Mouse (Mus musculus) CD4-positive, CD25-positive, alpha-beta regulatory T cell, adult 4 months (primary cell): Measurements from ENCODE around the gene Zdhhc1. TPM values are rescaled to one million over a fixed set of nuclear protein-coding genes. Genes with fewer than 3 reads are reported as not detected.

Source experiments
- ATAC-seq: one replicate; pipeline ENCODE4 v1.8.0; 2017
- polyA plus RNA-seq, 2 experiments: library from polyadenylated mRNA; unstranded; fragments of 100-300 nt; shearing (Covaris generic); gene quantifications; one replicate each; pipeline ENCODE4 v1.2.1; 2017

The Zdhhc1 gene
- polyA plus RNA-seq, 2 experiments from 2014 or later: 0.97 to 1.5 TPM

DNA sequence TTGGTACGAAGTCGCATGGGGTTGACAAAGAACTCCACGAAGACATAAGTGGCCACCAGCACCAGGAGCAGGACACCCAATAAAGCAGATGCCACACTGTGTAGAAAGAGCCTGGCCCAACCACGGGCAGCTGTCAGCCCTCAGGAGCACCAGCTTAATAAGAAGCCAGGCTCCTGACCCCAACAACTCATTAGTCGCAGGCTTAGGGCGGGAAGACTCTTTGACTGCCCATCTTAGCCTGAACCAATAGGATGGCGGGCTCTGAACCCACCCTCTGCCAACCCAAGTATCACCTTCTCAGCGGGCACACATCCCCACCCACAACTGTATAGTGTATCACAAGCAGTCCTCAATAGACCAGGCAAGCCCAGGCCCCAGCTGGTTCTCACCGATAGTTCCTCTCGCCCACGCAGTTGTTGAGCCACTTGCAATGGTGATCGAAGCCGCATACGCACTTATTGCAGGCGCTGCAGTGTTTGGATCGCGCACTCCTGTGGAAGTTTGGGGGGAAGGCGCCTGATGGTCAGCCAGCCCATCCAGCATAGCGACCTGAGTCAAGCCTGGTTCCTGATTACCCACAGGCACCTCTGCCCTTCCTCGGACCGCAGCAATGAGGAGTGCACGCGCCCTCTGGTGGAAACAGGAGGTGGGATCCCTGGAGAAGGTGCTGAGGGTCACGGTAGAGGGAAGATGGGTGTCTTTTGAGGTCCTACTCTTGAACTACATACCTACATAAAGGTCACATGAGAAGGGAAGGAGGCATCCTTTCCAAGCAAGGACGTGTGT is 19.9 kb downstream of the Zdhhc1 start:
- no peak for ATAC-seq

DNA sequence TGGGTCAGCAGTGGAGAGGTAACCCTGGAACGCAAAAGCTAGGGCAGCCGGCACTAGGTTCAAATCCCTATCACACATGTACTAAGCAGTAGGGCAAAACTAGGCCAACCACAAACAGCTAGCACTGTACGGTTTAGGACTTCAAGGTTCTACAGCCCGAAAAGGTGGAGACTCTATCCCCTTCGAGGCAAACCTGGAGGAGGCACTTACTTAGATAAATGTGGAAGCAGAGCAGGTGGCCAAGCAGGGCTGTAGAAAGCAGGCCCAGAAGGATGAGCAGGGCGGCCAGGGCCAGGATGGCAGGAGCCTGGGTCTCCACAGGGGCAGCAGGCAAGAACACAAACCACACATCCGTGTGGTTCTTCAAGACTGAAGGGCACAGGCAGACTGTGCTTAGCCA is 20.5 kb downstream of the Zdhhc1 start:
- ATAC-seq: no peak

DNA sequence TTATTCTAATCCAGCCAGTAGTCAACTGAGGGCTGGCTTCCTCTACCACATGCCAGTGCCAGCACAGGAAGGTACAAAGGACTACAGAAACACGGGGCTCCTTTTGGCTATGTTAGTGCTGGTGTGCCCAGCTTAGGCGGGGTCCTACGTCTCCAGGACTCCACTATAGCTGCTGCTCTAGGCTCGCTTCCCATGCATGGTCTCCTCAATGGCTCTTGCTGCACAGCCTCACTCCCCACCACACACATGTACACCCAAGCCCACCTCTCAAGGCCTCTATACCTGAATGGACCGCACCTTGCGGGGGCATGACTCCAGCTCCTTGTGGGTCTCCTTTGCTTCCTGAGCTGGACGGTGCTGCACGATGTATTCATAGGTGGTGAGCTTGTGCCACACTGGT is 21.0 kb downstream of the Zdhhc1 start:
- ATAC-seq: no peak

DNA sequence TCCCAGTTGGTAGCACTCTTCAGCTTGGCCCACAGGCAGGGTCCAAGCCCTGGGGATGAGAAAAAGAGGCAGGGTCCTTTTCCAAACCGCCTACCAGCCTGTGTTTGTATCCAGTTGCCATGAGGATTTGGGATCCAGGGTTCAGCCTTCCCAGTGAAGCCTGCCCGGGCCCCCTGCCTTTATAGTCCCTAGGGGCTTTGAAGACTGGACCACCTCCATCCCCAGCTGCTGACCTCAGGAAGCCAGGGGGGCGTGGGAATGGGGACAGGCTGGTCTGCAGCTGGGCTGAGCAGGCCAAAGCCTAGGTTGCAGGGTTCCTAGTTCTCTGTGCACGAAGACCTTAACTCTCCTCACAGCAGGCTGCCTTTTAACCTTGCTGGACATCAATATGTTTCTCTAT is 21.4 kb downstream of the Zdhhc1 start:
- ATAC-seq: no peak

DNA sequence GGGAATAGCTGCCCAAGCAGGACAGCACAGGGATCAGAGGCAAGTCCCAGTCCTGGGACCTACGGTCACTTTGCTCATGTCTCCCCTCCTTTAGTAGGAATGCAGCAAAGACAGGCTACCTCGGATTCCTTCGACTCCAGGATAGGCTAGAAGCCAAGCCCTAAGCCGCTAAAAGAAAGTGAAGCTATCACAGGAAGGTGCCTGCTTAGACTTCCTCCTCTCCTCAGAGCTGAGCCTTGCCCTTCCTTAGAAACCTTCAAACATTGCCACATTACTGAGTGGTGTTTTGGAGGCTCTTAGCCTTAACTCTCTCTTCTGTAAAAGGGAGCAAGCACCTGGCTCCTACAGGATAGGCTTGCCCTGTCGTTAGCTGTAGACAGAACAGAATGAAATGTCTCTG is 22.0 kb downstream of the Zdhhc1 start:
- ATAC-seq: no peak

DNA sequence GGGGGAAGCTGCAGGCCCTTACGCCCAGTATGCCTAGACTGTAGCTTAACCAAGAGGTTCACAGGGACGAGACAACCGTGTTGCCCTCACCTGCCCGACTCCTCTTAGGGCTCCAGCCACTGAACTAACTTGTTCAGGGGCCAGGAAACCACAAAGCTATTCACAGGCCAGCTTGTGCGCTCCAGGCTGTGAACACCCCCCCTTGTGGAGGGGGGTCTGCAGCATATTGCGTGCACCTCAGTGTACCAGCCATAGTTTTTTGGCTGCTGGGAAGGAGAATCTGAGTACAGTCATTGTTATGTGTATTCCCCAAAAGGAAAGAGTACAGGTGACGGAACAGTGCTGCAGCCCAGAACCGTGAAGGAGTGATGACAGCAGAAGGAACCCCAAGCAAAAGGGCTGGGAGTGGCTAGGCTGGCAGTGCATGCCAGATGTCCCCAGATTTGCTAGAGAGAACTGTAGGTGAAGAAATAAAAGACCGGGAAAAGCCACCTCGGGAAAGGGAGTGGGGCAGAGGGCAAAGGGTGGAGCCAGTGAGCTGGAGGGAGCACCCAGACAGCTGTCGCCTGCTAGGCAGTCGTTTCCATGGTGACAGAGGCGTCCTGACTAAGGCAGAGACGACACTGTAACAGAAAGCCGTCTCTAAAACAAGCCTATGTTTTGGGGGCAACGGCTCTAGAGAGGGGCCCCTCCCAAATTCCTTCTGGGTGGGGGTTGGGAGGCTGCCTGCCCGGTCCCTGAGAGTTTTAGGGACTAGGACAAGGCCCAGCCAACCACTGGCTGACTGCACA is 22.7 kb downstream of the Zdhhc1 start:
- ATAC-seq: no peak

DNA sequence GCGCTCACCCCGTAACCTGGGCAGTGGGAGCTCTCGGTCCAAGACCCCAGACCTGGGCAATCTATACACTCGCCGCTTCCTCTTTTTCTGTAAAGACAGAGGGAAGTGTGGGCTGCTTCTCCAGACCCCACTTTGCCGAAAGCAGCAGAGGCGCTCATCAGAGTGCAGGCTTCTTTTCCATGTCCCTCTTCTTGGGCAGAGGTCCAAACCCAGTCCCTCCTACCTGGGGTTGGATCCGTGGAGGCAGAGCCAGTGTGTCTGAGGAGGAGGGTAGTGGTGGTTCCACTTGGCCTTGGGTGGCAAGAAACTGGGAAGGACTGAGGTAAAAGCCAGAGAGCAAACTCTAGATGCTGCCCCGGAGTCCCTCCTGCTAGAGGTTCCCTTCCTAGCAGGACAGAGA is 23.7 kb downstream of the Zdhhc1 start:
- no peak for ATAC-seq

DNA sequence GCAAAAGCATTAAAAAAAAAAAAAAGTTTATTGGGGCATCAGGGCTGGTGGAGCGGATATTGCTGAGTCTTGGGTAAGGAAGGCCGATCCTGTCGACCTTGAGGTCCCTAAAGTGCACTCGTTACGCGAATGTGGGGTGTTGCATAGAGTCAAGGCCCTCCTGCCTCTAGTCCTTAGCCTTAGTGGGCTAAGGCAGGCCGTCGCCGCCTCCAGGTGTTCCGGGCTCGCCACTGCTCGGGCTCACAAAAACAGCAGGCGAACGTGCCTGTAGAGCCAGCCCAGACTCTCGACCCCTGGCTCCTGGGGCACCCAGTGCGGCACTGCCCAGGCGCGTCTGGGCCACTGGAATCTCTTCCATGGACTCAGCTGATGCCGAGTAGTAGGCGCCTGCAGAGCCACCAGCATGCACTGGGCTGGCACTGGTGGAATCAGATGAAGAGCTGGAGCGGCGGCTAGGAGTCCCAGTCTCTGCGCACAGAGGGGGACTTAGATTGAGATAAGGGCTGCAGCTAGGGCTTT is 24.2 kb downstream of the Zdhhc1 start:
- no peak for ATAC-seq

DNA sequence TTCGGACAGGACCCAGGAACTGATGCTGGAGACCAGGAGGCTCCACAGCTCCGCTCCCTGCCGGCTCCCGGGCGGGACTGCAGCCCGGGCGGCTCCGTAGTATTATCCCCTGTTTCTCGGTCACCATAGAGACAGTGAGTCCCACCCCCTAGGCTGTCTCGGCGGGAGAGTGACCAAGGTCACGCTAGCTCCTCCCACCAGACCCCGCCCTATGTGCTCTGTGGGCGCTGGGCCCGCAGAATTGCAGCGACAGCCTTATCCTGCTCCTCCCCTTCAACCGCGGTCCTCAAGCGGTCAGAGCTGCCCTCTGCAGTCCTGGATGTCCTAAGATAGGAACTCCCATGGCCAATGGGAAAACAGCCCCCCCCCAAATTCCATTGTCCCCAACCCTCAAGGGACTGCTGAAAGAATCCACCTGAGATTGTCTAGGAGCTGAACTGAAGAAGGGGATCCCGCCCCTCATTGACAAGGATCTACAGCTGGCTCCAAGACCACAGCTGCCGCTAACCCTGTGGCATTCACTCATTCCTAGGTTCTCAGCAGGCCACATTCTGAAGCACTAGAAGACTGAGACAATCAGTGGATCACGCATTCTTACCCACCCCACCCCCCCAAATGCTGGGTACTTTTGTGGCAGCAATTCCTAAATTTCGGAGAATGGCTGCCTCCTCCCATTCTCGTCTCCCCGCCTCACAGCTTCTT is 25.2 kb downstream of the Zdhhc1 start, which contains the start of gene Tppp3:
Gene Tppp3 (minus strand): TSS at position 213 of the 702 bp plus-strand sequence.
- ATAC-seq: no peak

DNA sequence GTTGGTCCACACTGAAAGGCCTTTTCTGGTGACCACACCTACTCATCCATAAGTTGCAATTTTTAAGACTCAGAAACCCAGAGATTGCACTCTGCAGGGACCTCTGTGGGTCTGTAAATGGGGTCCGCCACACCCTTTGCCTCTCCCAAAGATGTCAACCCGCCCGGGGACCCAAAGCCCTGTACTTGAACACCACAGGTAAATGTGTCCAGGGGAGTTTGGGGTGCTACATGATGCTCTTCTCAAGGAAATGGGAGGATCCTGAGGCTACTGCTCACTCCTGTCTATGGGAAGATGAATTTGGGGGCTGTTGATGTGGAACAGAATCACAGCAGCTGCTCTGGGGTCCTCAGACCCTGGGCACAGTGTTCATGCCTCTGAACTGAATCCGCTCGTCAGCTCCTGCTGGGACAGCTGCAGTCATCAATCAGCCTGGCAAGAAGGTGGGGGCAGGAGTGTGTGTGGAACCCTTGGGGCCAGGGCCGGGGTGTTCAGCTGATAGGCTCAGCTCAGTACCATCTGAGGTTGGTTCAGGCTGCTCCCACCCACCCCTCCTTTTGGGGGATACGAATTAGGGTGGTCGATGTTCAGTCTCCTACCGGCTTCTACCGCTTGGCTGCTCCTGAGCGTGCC is 25.9 kb downstream of the Zdhhc1 start:
- ATAC-seq: no peak

DNA sequence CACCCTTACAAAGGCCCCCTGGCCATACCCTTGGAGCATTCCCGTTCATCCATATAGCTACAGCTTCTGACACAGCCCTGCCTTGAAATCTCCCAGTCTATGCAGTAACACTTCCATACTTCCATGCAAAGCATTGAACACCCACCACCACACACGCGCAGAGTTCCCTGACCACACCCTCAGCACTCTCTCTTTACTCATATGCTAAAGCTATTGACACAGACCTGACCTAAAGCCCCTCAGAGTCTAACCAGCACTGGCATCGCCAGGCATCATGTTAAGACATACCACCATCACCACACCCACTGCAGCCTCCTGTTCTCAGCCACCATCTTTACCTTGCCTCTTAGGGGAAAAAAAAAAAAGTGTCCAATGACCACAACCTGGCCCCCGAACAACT is 26.4 kb downstream of the Zdhhc1 start:
- no peak for ATAC-seq

DNA sequence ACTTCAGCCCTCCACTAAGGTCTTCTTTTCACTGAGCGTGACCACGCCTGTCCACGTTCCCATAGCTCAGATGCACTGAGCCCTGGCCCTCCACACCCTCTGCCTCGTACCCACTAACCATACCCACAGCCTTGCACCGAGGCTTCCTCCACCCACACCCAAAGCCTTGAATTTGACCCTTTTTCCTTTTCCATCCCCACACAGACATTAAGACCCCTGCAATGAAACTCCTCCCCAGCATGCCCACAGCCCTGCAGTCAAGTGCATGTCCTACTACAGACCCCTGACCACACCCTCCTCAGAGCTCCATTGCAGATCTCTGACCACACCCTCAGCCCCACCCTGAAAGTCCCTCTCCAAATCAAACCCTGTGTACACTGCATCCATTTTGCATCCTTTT is 26.9 kb downstream of the Zdhhc1 start:
- ATAC-seq: no peak

DNA sequence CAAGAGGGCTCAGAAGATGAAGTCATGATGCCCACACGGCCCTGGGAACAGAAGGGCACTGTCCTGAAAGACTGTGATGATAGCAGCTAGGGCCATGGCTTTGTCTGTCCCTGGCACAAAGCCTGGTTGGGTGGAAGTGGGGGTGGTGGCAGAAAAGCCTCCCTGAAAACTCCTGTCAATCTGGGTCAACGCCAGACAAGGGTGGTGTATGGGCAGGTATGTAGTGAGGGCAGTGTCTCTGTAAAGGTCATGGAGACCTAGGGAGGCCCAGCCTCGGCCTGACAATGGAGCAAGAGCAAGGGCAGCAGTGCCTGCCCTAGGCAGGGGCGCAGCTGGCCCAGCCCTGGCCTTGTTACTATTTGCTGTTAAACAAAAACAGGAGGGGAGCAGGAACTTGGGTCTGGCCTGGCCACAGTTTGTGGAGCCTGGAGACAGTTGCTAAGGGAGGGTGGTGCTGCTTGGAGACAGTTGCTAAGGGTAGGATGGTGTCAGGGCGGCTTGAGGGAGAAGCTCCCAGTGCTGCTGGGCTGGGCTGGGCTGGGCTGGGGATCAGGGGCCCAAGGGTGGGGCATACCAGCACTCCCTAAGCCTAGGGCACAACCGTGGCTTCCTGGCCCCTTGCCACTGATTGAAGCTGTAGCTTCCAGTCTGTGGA is 27.5 kb downstream of the Zdhhc1 start:
- no peak for ATAC-seq

DNA sequence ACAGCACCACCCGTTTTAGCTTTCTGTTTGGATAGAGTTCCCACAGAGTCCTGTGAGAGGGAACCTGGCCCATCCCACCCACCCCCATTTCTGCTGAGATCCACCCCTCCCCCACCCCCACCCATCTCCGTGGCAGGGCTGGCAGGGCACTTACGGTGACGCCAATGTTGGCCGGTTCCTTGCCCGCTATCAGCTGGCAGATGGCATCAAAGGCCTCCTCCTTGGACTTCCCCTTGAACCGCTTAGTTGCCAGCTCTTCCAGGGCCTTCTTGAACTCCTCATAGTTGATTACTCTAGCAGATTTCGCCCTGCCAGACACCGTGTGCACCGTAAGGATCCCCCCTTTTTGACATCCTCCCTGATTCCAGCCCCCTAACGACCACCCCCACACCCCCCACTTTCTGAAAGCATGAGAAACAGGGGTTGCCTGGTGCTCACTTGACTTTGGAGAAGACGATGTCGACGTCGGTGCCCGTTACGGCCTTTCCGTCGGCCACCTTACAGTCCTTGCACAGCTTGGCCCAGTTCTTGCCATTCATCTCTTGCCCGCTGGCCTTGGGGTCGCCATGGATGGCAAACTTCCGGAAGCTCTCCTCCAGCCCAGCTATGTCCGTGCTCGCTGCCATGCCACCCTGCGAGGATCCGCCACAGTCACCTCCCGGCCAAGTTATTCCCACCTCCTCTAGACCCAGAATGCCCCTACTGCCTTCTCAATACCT is 28.5 kb downstream of the Zdhhc1 start:
- no peak for ATAC-seq

DNA sequence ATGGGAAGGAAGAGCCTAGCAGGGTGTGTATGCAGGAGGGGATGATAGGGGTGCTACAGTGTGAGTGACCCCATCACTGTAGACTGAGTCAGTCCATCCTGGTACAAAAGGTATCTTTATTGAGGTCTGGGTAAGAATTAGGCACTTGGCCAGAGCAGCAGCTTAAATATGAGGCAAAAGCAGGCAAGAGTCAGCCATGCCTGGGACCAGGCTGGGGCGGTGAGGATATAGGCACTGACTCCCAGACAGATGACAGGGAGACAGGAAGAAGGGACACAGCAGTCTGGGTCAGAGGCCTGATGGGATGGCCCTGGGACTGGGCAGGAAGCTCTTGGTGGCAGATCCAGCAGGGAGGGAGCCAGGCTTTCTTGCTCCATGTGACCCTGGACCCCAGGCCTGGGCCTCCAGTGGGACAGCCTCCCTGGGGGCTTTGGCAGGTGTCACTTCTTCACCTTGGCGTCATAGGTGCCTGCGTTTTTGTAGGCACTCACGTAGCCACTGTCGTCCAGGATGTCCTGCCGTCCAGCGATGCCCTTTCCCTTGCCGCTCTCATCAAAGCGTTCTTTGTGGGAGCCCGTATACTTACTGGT is 29.2 kb downstream of the Zdhhc1 start:
- ATAC-seq: no peak

DNA sequence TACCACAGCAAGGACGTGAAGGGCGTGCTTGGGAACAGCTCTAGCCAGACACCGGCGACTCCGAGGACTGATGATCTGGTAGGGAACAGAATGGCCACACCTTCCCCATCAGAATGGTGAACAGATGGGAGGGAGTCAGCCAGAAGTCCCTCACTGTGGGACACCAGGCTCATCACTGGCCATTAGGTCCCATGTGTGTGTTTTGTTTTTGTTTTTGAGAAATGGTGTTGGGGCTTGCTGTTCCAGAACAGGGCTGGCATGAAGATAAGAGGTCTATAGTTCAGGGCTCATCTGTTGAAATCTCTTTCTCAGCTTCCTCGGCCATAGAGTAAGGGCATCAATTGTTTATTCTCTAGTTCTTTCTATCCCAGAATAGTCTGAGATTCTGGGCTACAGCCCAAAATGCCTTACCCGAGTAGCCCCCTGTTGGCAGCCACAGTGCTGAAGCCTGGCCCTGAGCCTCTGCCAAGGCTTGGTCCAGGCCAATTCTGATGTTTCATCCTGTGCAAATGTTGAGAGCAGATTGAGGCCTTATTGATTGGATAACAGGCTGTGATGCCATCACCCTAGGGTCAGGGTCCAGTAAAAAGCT is 29.9 kb downstream of the Zdhhc1 start:
- no peak for ATAC-seq

DNA sequence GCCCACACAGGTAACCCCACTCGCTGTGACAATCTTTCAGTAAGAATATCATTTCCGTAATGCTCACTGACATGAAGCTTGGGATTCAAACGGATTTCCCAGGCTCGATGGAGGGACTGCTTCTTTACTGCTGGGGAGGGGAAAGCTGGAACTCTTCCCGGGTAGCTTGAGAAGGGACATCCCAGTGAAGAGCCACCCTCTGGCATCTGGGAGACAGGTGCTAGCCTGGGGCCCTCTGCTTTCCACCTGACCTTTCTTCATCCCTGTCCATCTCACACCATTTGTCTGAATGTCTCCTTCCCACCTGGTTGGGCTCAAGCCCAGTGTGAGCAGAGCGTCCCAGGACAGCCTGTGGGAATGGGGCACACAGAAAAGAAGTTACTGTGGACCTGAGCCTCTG is 30.5 kb downstream of the Zdhhc1 start:
- ATAC-seq: no peak

DNA sequence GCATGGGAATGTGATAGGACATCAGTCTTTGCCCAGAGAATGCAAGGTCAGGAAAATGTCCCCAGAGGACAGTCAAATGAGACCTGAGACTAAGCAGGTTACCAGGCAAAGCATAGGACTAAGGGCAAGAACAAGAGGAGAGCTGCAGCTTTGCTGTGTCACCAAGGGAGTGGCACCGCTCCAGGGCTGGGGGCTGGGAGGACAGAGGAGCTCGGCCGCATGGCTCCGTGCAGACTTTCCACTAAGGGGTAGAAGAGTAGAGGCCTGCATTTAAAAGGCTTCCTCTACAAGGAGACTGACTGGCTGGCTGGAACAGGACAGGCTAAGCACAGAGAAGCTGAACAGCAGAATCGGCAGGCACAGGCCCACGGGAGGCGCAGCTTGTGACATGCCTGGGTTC is 32.1 kb downstream of the Zdhhc1 start:
- ATAC-seq: no peak

DNA sequence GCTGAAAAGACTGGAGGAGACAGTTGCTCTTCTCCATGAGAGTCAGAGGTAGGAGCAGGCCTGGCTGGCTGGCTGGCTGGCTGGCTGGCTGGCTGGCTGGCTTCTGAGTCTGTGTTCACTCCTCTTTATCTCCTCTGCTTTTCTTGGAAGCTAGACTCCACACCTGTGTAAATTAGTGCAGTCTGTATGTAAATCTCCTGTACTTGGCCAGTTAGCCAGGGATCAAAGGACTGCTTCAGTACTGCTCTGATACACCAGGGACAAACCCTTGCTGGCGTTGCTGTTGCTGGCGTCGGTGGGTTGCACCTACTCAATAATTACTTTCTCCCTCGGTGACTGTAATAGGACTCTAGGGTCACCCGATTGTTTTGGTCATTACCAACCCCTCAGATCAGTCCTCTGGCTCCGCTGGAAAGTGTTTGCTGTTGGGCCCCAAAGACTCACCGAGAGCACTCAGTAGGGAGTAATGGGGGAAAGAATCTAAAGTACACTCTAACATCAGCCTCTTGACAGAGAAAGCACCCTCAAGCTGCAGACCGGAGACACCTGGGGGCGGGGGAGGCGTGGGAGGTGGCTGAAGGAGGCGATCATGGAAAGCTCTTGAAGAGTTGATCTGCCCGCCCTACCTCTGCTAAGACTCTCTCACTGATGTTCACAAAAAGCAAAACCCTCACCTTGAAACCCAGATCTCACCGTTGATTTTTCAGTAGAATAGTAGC is 35.5 kb downstream of the Zdhhc1 start:
- no peak for ATAC-seq

DNA sequence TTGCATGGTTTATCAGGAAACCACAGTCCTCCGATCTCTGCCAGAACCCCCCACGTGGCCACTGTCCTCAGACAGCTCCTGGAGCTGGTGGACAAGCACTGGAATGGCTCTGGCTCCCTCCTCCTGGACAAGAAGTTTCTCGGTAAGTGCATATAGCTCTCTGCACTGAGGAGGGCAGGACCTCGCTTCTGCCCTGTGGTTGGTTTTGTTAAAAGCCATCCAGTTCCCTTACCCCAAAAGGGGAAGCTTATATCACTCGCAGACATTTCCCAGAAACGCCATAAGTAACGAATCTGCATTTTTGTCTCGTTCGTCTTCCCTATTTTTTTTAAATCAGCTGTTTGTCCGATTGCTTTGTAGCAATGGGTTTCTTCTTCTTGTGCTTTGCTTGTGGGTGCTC is 41.5 kb downstream of the Zdhhc1 start:
- no peak for ATAC-seq
